Mouse (Mus musculus): ENCODE results near the gene Syna. TPM values are rescaled to one million over a fixed set of nuclear protein-coding genes. Genes with fewer than 3 reads are reported as not detected.
A peak's percentile ranks its signal among the peaks of the same experiment; 100 is the strongest.

The Syna gene
- total RNA-seq, 2 experiments from 2014 or later: not detected

- DNase-seq: peak; percentile 34
Measured at GRCm38 (mm10) chr5:134528488-134528887, 31.5 kb downstream of the Syna start.

GRCm38 (mm10) chr5:134525971-134526711 lies 33.8 kb downstream of the Syna start:
- peak; percentile 12 for DNase-seq

- DNase-seq: peak; percentile 3
Measured at GRCm38 (mm10) chr5:134523728-134524127, 36.2 kb downstream of the Syna start.

- no peak for DNase-seq
Measured at GRCm38 (mm10) chr5:134522524-134522923, 37.4 kb downstream of the Syna start.

- DNase-seq: no peak
Measured at GRCm38 (mm10) chr5:134521806-134522205, 38.2 kb downstream of the Syna start.

- DNase-seq: no peak
Measured at GRCm38 (mm10) chr5:134521131-134521530, 38.8 kb downstream of the Syna start.

- DNase-seq: no peak
Measured at GRCm38 (mm10) chr5:134520120-134520519, 39.9 kb downstream of the Syna start.

- DNase-seq: no peak
Measured at GRCm38 (mm10) chr5:134519471-134519870, 40.5 kb downstream of the Syna start.

GRCm38 (mm10) chr5:134512086-134512485 lies 47.9 kb downstream of the Syna start:
- DNase-seq: peak; percentile 51

- no peak for DNase-seq
Measured at GRCm38 (mm10) chr5:134510266-134510665, 49.7 kb downstream of the Syna start.

- no peak for DNase-seq
Measured at GRCm38 (mm10) chr5:134508965-134509364, 51.0 kb downstream of the Syna start.

Small RNAs within 50 kb of the gene (microRNA-seq; reads per million reads assigned to microRNA genes)
- gene Mir7228: 0 to 0.69 reads per million in 2 experiments

Other genes with a start within 250 kb of the Syna start
- gene Gtf2i, start 245.4 kb downstream of the Syna start, total RNA-seq (2021): 100 to 1,000 TPM; 198 to 199 TPM
- 10 to 100 TPM; 59.8 to 60.3 TPM for gene Gtf2ird1, start 103.5 kb downstream of the Syna start, total RNA-seq (2021)
- gene Clip2, start 7.7 kb downstream of the Syna start, total RNA-seq (2021): 10 to 100 TPM; 13.0 to 14.2 TPM
- gene Rfc2, start 21.2 kb upstream of the Syna start, total RNA-seq (2021): 10 to 100 TPM; 75.2 to 78.2 TPM
- gene Lat2, start 54.9 kb upstream of the Syna start, total RNA-seq (2021): 1 to 10 TPM; 2.9 to 4.3 TPM
- gene Eif4h, start 79.3 kb upstream of the Syna start, total RNA-seq (2021): 100 to 1,000 TPM; 250 to 262 TPM
- gene Limk1, start 128.4 kb upstream of the Syna start, total RNA-seq (2021): 10 to 100 TPM; 13.5 to 14.9 TPM
- 1,000 to 10,000 TPM in 1 of 2 experiments, 100 to 1,000 TPM in 1; 932 to 1,129 TPM for gene Eln, start 187.2 kb upstream of the Syna start, total RNA-seq (2021)

Measured in heart, postnatal 4 days (tissue).